ENCODE assay signal across 24 mouse cellular contexts in the genomic region with DNA sequence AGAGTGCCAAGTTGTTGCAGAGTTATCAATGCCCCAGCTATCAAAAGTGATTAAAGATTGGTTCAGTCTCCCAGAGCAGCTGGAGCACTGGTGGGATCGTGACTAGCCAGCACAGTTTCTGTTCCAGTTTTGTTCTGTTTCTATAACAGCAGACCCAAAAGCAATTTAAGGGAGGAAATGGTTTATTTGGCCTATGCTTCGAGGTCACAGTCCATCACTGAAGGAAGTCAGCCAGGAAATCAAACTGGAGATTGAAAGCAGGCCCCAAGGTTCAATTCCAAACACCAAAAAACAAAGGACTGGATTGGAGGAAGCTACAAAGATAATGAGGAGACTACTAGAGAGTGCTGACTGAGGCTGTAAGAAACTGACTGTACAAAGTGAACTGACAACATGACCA.
"Had no signal": no experiment of that assay in that cellular context is flagged by ENCODE, and none has a peak within 500 bp of the region (broad histone marks: within the 10 kb centered on the region; RNA-seq: fewer than 3 reads in every experiment).

No protein-coding gene starts in this region.

- H3K27me3 ChIP-seq: kidney, embryonic 15.5 days; limb, embryonic 12.5 days; limb, embryonic 15.5 days; liver, embryonic 13.5 days; megakaryocyte, embryonic 14.5 days; midbrain, embryonic 13.5 days; neural tube, embryonic 13.5 days; stomach, embryonic 15.5 days had no signal

- DNase-seq: kidney, adult 11 months; kidney, postnatal 25 days; layer of hippocampus, postnatal 36 days; left cerebral cortex, postnatal 4 days; liver, embryonic 13.5 days; lung, adult 2 months; lung, postnatal 36 days; retina, postnatal 1 day; right cerebral cortex, postnatal 25 days; spleen, adult 18-20 months; thymus, postnatal 25 days had no signal

- H3K4me1 ChIP-seq: kidney, embryonic 15.5 days; limb, embryonic 12.5 days; limb, embryonic 15.5 days; midbrain, embryonic 10.5 days; midbrain, embryonic 13.5 days; neural tube, embryonic 13.5 days; stomach, embryonic 15.5 days had no signal

- H3K4me3 ChIP-seq: kidney, embryonic 15.5 days; left cerebral cortex, adult 2 months; limb, embryonic 12.5 days; limb, embryonic 15.5 days; liver, embryonic 13.5 days; megakaryocyte, embryonic 14.5 days; midbrain, embryonic 10.5 days; midbrain, embryonic 13.5 days; myocyte; neural tube, embryonic 13.5 days; stomach, embryonic 15.5 days had no signal

- H3K4me2 ChIP-seq: kidney, embryonic 15.5 days; limb, embryonic 12.5 days; limb, embryonic 15.5 days; liver, embryonic 13.5 days; midbrain, embryonic 13.5 days; neural tube, embryonic 13.5 days; stomach, embryonic 15.5 days had no signal

- H3K9ac ChIP-seq: kidney, embryonic 15.5 days; limb, embryonic 12.5 days; limb, embryonic 15.5 days; liver, embryonic 13.5 days; midbrain, embryonic 13.5 days; neural tube, embryonic 13.5 days; stomach, embryonic 15.5 days had no signal

- H3K27ac ChIP-seq: kidney, embryonic 15.5 days; left cerebral cortex, adult 2 months; limb, embryonic 12.5 days; limb, embryonic 15.5 days; liver, embryonic 13.5 days; midbrain, embryonic 10.5 days; midbrain, embryonic 13.5 days; neural tube, embryonic 13.5 days; stomach, embryonic 15.5 days had no signal

- ATAC-seq: inflammation-experienced regulatory T-cells, adult 6 months; lung, postnatal 0 days; midbrain, embryonic 13.5 days; midbrain, embryonic 16.5 days had no signal

- H3K9me3 ChIP-seq: kidney, embryonic 15.5 days; limb, embryonic 15.5 days; liver, embryonic 13.5 days; midbrain, embryonic 10.5 days; midbrain, embryonic 13.5 days; neural tube, embryonic 13.5 days; stomach, embryonic 15.5 days had no signal

- H3K36me3 ChIP-seq: kidney, embryonic 15.5 days; limb, embryonic 12.5 days; limb, embryonic 15.5 days; liver, embryonic 13.5 days; midbrain, embryonic 10.5 days; midbrain, embryonic 13.5 days; neural tube, embryonic 13.5 days; stomach, embryonic 15.5 days had no signal
